Mouse (Mus musculus): ENCODE data around the gene Tbc1d14.
A peak's percentile ranks its signal among the peaks of the same experiment; 100 is the strongest.

Gene Tbc1d14

GRCm38 (mm10) chr5:36554496-36554895, 38.6 kb downstream of the Tbc1d14 start:
- DNase-seq (ENCODE audit: low read depth, low spot score), result no peak

- peak; percentile 19 for DNase-seq (ENCODE audit: low read depth, low spot score)
Observed at GRCm38 (mm10) chr5:36553886-36554285, 39.2 kb downstream of the Tbc1d14 start.

GRCm38 (mm10) chr5:36553056-36553606, 39.9 kb downstream of the Tbc1d14 start:
- DNase-seq (ENCODE audit: low read depth, low spot score), result no peak

- DNase-seq (ENCODE audit: low read depth, low spot score), result no peak
Observed at GRCm38 (mm10) chr5:36552391-36552790, 40.7 kb downstream of the Tbc1d14 start.

- no peak for DNase-seq (ENCODE audit: low read depth, low spot score)
Observed at GRCm38 (mm10) chr5:36549243-36549642, 43.8 kb downstream of the Tbc1d14 start.

GRCm38 (mm10) chr5:36544765-36545164, 48.3 kb downstream of the Tbc1d14 start:
- DNase-seq (ENCODE audit: low read depth, low spot score), result no peak

- no peak for DNase-seq (ENCODE audit: low read depth, low spot score)
Observed at GRCm38 (mm10) chr5:36540928-36541327, 52.1 kb downstream of the Tbc1d14 start.

- DNase-seq (ENCODE audit: low read depth, low spot score), result peak; percentile 72
Observed at GRCm38 (mm10) chr5:36538576-36539187, 54.4 kb downstream of the Tbc1d14 start.

- no peak for DNase-seq (ENCODE audit: low read depth, low spot score)
Observed at GRCm38 (mm10) chr5:36536424-36536823, 56.7 kb downstream of the Tbc1d14 start.

- DNase-seq (ENCODE audit: low read depth, low spot score), result no peak
Observed at GRCm38 (mm10) chr5:36535438-36536176, 57.5 kb downstream of the Tbc1d14 start.

GRCm38 (mm10) chr5:36534455-36535030, 58.5 kb downstream of the Tbc1d14 start:
- no peak for DNase-seq (ENCODE audit: low read depth, low spot score)

- DNase-seq (ENCODE audit: low read depth, low spot score), result peak; percentile 95
Observed at GRCm38 (mm10) chr5:36530129-36530751, 62.8 kb downstream of the Tbc1d14 start.

GRCm38 (mm10) chr5:36529698-36530097, 63.4 kb downstream of the Tbc1d14 start:
- no peak for DNase-seq (ENCODE audit: low read depth, low spot score)

- DNase-seq (ENCODE audit: low read depth, low spot score), result no peak
Observed at GRCm38 (mm10) chr5:36526921-36527320, 66.2 kb downstream of the Tbc1d14 start.

- peak; percentile 44 for DNase-seq (ENCODE audit: low read depth, low spot score)
Observed at GRCm38 (mm10) chr5:36526274-36526673, 66.8 kb downstream of the Tbc1d14 start.

- no peak for DNase-seq (ENCODE audit: low read depth, low spot score)
Observed at GRCm38 (mm10) chr5:36525216-36525615, 67.9 kb downstream of the Tbc1d14 start.

GRCm38 (mm10) chr5:36523219-36523703, 69.8 kb downstream of the Tbc1d14 start:
- DNase-seq (ENCODE audit: low read depth, low spot score), result no peak

- no peak for DNase-seq (ENCODE audit: low read depth, low spot score)
Observed at GRCm38 (mm10) chr5:36522782-36523181, 70.3 kb downstream of the Tbc1d14 start.

- no peak for DNase-seq (ENCODE audit: low read depth, low spot score)
Observed at GRCm38 (mm10) chr5:36519751-36520150, 73.3 kb downstream of the Tbc1d14 start.

GRCm38 (mm10) chr5:36517596-36517995, 75.5 kb downstream of the Tbc1d14 start:
- no peak for DNase-seq (ENCODE audit: low read depth, low spot score)

GRCm38 (mm10) chr5:36515558-36515957, 77.5 kb downstream of the Tbc1d14 start:
- DNase-seq (ENCODE audit: low read depth, low spot score), result no peak

GRCm38 (mm10) chr5:36515126-36515525, 78.0 kb downstream of the Tbc1d14 start:
- DNase-seq (ENCODE audit: low read depth, low spot score), result no peak
